Mouse (Mus musculus): ENCODE results near the gene Sirpb1a.

DNA sequence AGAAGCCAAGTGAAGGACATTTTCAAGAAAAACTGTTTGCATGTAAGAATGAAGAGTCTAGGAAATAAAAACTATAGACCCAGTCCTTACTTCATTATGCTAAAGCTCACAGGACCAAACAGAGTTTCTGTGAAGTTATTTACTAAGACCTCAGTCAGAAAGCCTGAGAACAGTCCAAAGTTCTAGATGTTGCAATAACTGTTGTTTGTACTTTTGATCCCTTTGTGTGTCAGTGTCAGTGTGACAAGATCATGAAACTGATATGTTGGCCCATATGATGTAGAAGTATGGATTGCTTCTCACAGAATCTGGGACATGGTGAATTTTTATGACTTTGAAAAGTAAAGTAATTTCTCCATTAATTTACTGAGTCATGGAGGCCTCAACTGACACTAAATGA is 96.8 kb downstream of the Sirpb1a start:
- no peak for TF ChIP-seq POLR2A (IDR thresholded peaks at IDR 0.05; ENCODE audit: low read depth, low read length)
- no peak for TF ChIP-seq CTCF (IDR thresholded peaks at IDR 0.05; ENCODE audit: extremely low read depth, insufficient read depth, insufficient read length, insufficient replicate concordance)

All from spleen, adult 2 months (tissue).